Comparison of ENCODE assay signal across 8 mouse cellular contexts in genomic region chrX:151804388-151804787, GRCm38 (mm10). TPM values are rescaled to one million over a fixed set of nuclear protein-coding genes. Genes with fewer than 3 reads are reported as not detected.
DNase-seq lines count a peak whose midpoint lies in the region; ATAC-seq lines count a peak whose summit lies in the region.

No protein-coding gene starts in this region.

- WGBS in neural tube, embryonic 11.5 days, result 15% methylated on average over 9 of the region's 9 CpGs
- WGBS in hindbrain, embryonic 10.5 days, result 22% methylated on average over 9 of the region's 9 CpGs
- 15% methylated on average over 9 of the region's 9 CpGs for WGBS in midbrain, embryonic 11.5 days

- no peaks in the 10 kb centered on the region for H3K27me3 ChIP-seq in neural tube, embryonic 11.5 days (ENCODE audit: control insufficient read depth, insufficient read depth, low read length)
- H3K27me3 ChIP-seq in hindbrain, embryonic 10.5 days (ENCODE audit: insufficient read depth, poor library complexity, severe bottlenecking), result peaks cover 17% of the 10 kb centered on the region; the same call in 1 of the 2 replicates
- no peaks in the 10 kb centered on the region for H3K27me3 ChIP-seq in midbrain, embryonic 11.5 days (ENCODE audit: control insufficient read depth, insufficient read depth, low read length)

- peak overlapping the region; percentile 50 for H3K4me3 ChIP-seq in neural tube, embryonic 11.5 days (ENCODE audit: low read depth, low read length)
- peak overlapping the region; percentile 62 for H3K4me3 ChIP-seq in hindbrain, embryonic 10.5 days
- peak overlapping the region; percentile 45 for H3K4me3 ChIP-seq in midbrain, embryonic 11.5 days (ENCODE audit: low read depth, low read length)

- peak overlapping the region; percentile 48 for H3K4me2 ChIP-seq in neural tube, embryonic 11.5 days (ENCODE audit: low read depth)
- H3K4me2 ChIP-seq in midbrain, embryonic 11.5 days, result peak overlapping the region; percentile 61

- intact Hi-C loops in left cerebral cortex, postnatal 36 days (cut with DNase I), result loop anchor here (5.0 kb wide), 1 partner anchor 1147 kb away; the partner anchor contains the start of gene Tro

- H3K27ac ChIP-seq in neural tube, embryonic 11.5 days (ENCODE audit: low read depth, low read length), result no peak overlapping the region
- H3K27ac ChIP-seq in hindbrain, embryonic 10.5 days, result peak overlapping the region; percentile 93; the same call in 1 of the 2 replicates
- H3K27ac ChIP-seq in midbrain, embryonic 11.5 days (ENCODE audit: low read depth, low read length), result no peak overlapping the region

- no peak for ATAC-seq in neural tube, embryonic 11.5 days (ENCODE audit: insufficient read depth, low FRiP score, low TSS enrichment)
- ATAC-seq in midbrain, embryonic 11.5 days (ENCODE audit: low FRiP score), result no peak
- ATAC-seq in granulocyte monocyte progenitor cell, adult 5-6 weeks (replicated peaks; ENCODE audit: poor library complexity, severe bottlenecking), result no peak

- no peaks in the 10 kb centered on the region for H3K4me1 ChIP-seq in neural tube, embryonic 11.5 days (ENCODE audit: control insufficient read depth, insufficient read depth, low read length)
- H3K4me1 ChIP-seq in hindbrain, embryonic 10.5 days (replicated peaks), result 0 out of 2 replicates have a peak, but pooled peaks cover 3% of the 10 kb centered on the region
- H3K4me1 ChIP-seq in midbrain, embryonic 11.5 days (ENCODE audit: control insufficient read depth, insufficient read depth, low read length), result no peaks in the 10 kb centered on the region

- DNase-seq in cerebellum, adult 9-11 months, result peak; percentile 23
- DNase-seq in cerebellum, adult 11 months, result no peak
- DNase-seq in neural tube, embryonic 11.5 days (ENCODE audit: low spot score), result peak; percentile 9
- DNase-seq in neural tube, embryonic 10.5 days (ENCODE audit: extremely low spot score, low spot score), result no peak
- no peak for DNase-seq in hindbrain, embryonic 10.5 days (ENCODE audit: low spot score)
- peak; percentile 83 for DNase-seq in midbrain, embryonic 11.5 days (ENCODE audit: low spot score, missing footprints)
- DNase-seq in left cerebral cortex, postnatal 36 days (ENCODE audit: low spot score in 2 of 2), result no peak

- peak overlapping the region; percentile 71; the same call in 1 of the 2 replicates for H3K9ac ChIP-seq in neural tube, embryonic 11.5 days (ENCODE audit: low read length)
- H3K9ac ChIP-seq in midbrain, embryonic 11.5 days (ENCODE audit: low read length), result peak overlapping the region; percentile 69

- H3K36me3 ChIP-seq in neural tube, embryonic 11.5 days (ENCODE audit: control insufficient read depth, insufficient read depth, low read length), result no peaks in the 10 kb centered on the region
- H3K36me3 ChIP-seq in hindbrain, embryonic 10.5 days, result peaks cover 21% of the 10 kb centered on the region
- H3K36me3 ChIP-seq in midbrain, embryonic 11.5 days (ENCODE audit: control insufficient read depth, insufficient read depth, low read length), result no peaks in the 10 kb centered on the region

- H3K9me3 ChIP-seq in neural tube, embryonic 11.5 days (ENCODE audit: control insufficient read depth, low read length), result no peaks in the 10 kb centered on the region
- 0 out of 2 replicates have a peak, but pooled peaks cover 5% of the 10 kb centered on the region for H3K9me3 ChIP-seq in hindbrain, embryonic 10.5 days
- H3K9me3 ChIP-seq in midbrain, embryonic 11.5 days (ENCODE audit: control insufficient read depth, low read length), result no peaks in the 10 kb centered on the region; the same call in 1 of the 2 replicates

RNA-seq across cellular contexts. Expression of gene Huwe1, which starts 3.8 kb away (rescaled TPM):
- 64.1 and 66.4 TPM in 2 replicates for polyA plus RNA-seq in neural tube, embryonic 11.5 days (2014; fragmentation: Nextera tagmentation; extraction: Ambion mirVana)
- polyA plus RNA-seq in hindbrain, embryonic 10.5 days (2016; fragmentation: Nextera tagmentation; extraction: Ambion mirVana), result 48.4 and 52.7 TPM in 2 replicates
- 55.5 and 64.5 TPM in 2 replicates for polyA plus RNA-seq in midbrain, embryonic 11.5 days (2014; fragmentation: Nextera tagmentation; extraction: Ambion mirVana)
- 100 to 1,000 TPM; 258 to 308 TPM for total RNA-seq in left cerebral cortex, postnatal 36 days (2021)
- total RNA-seq in granulocyte monocyte progenitor cell, adult 5-6 weeks (2014; fragmentation: Nextera tagmentation), result 223 and 258 TPM in 2 replicates
- total RNA-seq in granulocyte monocyte progenitor cell, adult 5-6 weeks (2017), result 124 and 126 TPM in 2 replicates

Comparison
In these comparisons a context has a peak if more than half of its experiments do, and no peak if none do; other contexts are left out.
1. DNase-seq: peak in cerebellum, adult 9-11 months (single experiment), neural tube, embryonic 11.5 days (single experiment) and midbrain, embryonic 11.5 days (single experiment); none in cerebellum, adult 11 months (single experiment), neural tube, embryonic 10.5 days (single experiment), hindbrain, embryonic 10.5 days (single experiment) and left cerebral cortex, postnatal 36 days (0 of 2).
2. Peak in every context shown above with its lines, with median percentiles within 50 percentile points of each other: H3K4me3 ChIP-seq.